8 mouse cellular contexts compared by ENCODE assay signal in the genomic region with DNA sequence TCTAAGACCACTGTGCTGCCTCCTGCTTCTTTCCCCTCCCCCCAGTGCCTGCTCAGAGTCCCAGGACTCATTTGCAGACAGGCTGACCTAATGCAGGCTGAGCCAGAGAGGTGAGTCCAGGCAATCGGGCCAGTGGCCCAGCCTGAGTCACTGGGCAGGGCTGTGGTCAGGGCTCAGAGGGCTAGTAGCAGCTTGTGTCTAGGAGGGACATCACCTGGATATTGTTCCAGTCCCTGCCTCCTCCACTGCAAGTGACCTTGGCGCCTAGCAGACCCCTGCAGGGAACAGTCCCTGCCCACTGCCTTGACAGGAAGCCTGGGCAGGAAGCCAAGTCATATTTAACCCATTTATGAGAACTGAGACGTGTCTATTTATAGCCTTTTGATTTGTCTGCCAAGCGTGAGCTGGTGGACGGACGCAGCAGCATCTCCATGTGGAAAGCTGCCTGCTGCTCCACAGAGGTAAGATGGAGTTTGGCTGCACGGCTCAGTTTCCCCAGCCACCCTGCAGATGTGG. TPM values are rescaled to one million over a fixed set of nuclear protein-coding genes. Genes with fewer than 3 reads are reported as not detected.
DNase-seq lines count a peak whose midpoint lies in the region; ATAC-seq and TF ChIP-seq lines count a peak whose summit lies in the region.

No protein-coding gene starts in this region.

- no peak overlapping the region for H3K4me3 ChIP-seq in limb, embryonic 14.5 days (replicated peaks; ENCODE audit: low read length)

- no peak overlapping the region; the same call in 1 of the 2 replicates for H3K4me2 ChIP-seq in limb, embryonic 14.5 days (replicated peaks; ENCODE audit: low read depth, low read length, severe bottlenecking)

- 0 out of 2 replicates have a peak, but pooled peaks cover 4% of the 10 kb centered on the region for H3K9me3 ChIP-seq in limb, embryonic 14.5 days (ENCODE audit: control insufficient read depth, low read length)

- WGBS in limb, embryonic 14.5 days = 4% methylated on average over 7 of the region's 7 CpGs

- peak; percentile 8 for DNase-seq in embryo, embryonic 10.5 days (ENCODE audit: low spot score)
- no peak for DNase-seq in embryo, embryonic 10 days (ENCODE audit: low spot score)
- DNase-seq in adrenal gland, adult 2 months = peak; percentile 85
- DNase-seq in fibroblast of lung, adult 2 months (ENCODE audit: low read depth) = peak; percentile 88
- peak; percentile 89 for DNase-seq in limb, embryonic 14.5 days (ENCODE audit: low spot score)
- peak; percentile 60 to 61 for DNase-seq in natural killer cell, adult 2 months (ENCODE audit: low spot score in 2 of 2)
- DNase-seq in testis, postnatal 10 days (ENCODE audit: low spot score) = peak; percentile 54

- H3K9ac ChIP-seq in limb, embryonic 14.5 days (ENCODE audit: low read depth, low read length, severe bottlenecking) = no peak overlapping the region

- no peak for TF ChIP-seq POLR2A in limb, embryonic 14.5 days (IDR thresholded peaks at IDR 0.05; ENCODE audit: borderline replicate concordance, extremely low read depth, insufficient read depth, insufficient read length)

- H3K36me3 ChIP-seq in limb, embryonic 14.5 days (ENCODE audit: control insufficient read depth, insufficient read depth, low read length) = no peaks in the 10 kb centered on the region

- peaks cover 10% of the 10 kb centered on the region for H3K4me1 ChIP-seq in limb, embryonic 14.5 days (ENCODE audit: control insufficient read depth, insufficient read depth, low read length)

- no peak overlapping the region for H3K27ac ChIP-seq in limb, embryonic 14.5 days (replicated peaks; ENCODE audit: low read depth, low read length)

- peak; percentile 64 to 75 for ATAC-seq in hematopoietic stem cell, adult 5-6 weeks (replicated peaks in 1 of 2; ENCODE audit: insufficient read depth in 1 of 2, low FRiP score in 2 of 2, low TSS enrichment in 1 of 2, low read depth in 1 of 2, poor library complexity in 2 of 2, severe bottlenecking in 2 of 2)
- peak; percentile 79 for ATAC-seq in limb, embryonic 14.5 days (ENCODE audit: low FRiP score, low read depth)

- H3K27me3 ChIP-seq in limb, embryonic 14.5 days (ENCODE audit: control insufficient read depth, insufficient read depth, low read length) = no peaks in the 10 kb centered on the region

RNA-seq across cellular contexts. Expression of a gene that starts 27.0 kb away (rescaled TPM):
- total RNA-seq in adrenal gland, adult 2 months (2021) = under 1 TPM; 0.37 to 0.59 TPM
- polyA plus RNA-seq in adrenal gland, adult 2 months (2012; rRNA removed) = 0.18 and 0.38 TPM in 2 replicates
- not detected in 2 replicates for total RNA-seq in hematopoietic stem cell, adult 5-6 weeks (2017)
- polyA plus RNA-seq in limb, embryonic 14.5 days (2012; rRNA removed) = 1.4 TPM in 2 replicates
- 1.1 and 1.4 TPM in 2 replicates for polyA plus RNA-seq in limb, embryonic 14.5 days (2014; fragmentation: Nextera tagmentation; extraction: Ambion mirVana)

RNA-seq across cellular contexts. Expression of a gene that starts 27.3 kb away (rescaled TPM):
- 10 to 100 TPM in 1 of 2 experiments, 1 to 10 TPM in 1; 9.2 to 13.7 TPM for total RNA-seq in adrenal gland, adult 2 months (2021)
- polyA plus RNA-seq in adrenal gland, adult 2 months (2012; rRNA removed) = 17.5 and 24.0 TPM in 2 replicates
- 1.2 and 2.4 TPM in 2 replicates for total RNA-seq in hematopoietic stem cell, adult 5-6 weeks (2017)
- 24.3 and 32.3 TPM in 2 replicates for polyA plus RNA-seq in limb, embryonic 14.5 days (2012; rRNA removed)
- polyA plus RNA-seq in limb, embryonic 14.5 days (2014; fragmentation: Nextera tagmentation; extraction: Ambion mirVana) = 29.4 and 29.9 TPM in 2 replicates

RNA-seq across cellular contexts. Expression of a gene that starts 41.7 kb away (rescaled TPM):
- 100 to 1,000 TPM in 1 of 2 experiments, 10 to 100 TPM in 1; 61.4 to 112 TPM for total RNA-seq in adrenal gland, adult 2 months (2021)
- polyA plus RNA-seq in adrenal gland, adult 2 months (2012; rRNA removed) = 51.0 and 53.5 TPM in 2 replicates
- 383 and 391 TPM in 2 replicates for total RNA-seq in hematopoietic stem cell, adult 5-6 weeks (2017)
- polyA plus RNA-seq in limb, embryonic 14.5 days (2012; rRNA removed) = 17.4 and 20.5 TPM in 2 replicates
- polyA plus RNA-seq in limb, embryonic 14.5 days (2014; fragmentation: Nextera tagmentation; extraction: Ambion mirVana) = 28.8 and 31.3 TPM in 2 replicates

RNA-seq across cellular contexts. Expression of a gene that starts 44.0 kb away (rescaled TPM):
- total RNA-seq in adrenal gland, adult 2 months (2021) = 100 to 1,000 TPM; 146 to 166 TPM
- 376 and 393 TPM in 2 replicates for polyA plus RNA-seq in adrenal gland, adult 2 months (2012; rRNA removed)
- 120 and 164 TPM in 2 replicates for total RNA-seq in hematopoietic stem cell, adult 5-6 weeks (2017)
- 150 and 169 TPM in 2 replicates for polyA plus RNA-seq in limb, embryonic 14.5 days (2012; rRNA removed)
- polyA plus RNA-seq in limb, embryonic 14.5 days (2014; fragmentation: Nextera tagmentation; extraction: Ambion mirVana) = 24.0 and 24.5 TPM in 2 replicates

RNA-seq across cellular contexts. Expression of a gene that starts 50.7 kb away (rescaled TPM):
- total RNA-seq in adrenal gland, adult 2 months (2021) = 1 to 10 TPM; 1.3 to 1.4 TPM
- polyA plus RNA-seq in adrenal gland, adult 2 months (2012; rRNA removed) = 4.4 and 9.9 TPM in 2 replicates
- 2.2 TPM in 1 of 2 replicates, not detected in the other for total RNA-seq in hematopoietic stem cell, adult 5-6 weeks (2017)
- 14.9 and 19.3 TPM in 2 replicates for polyA plus RNA-seq in limb, embryonic 14.5 days (2012; rRNA removed)
- 15.3 and 16.2 TPM in 2 replicates for polyA plus RNA-seq in limb, embryonic 14.5 days (2014; fragmentation: Nextera tagmentation; extraction: Ambion mirVana)
